Mouse (Mus musculus): ENCODE results near the gene Plcg2. TPM values are rescaled to one million over a fixed set of nuclear protein-coding genes. Genes with fewer than 3 reads are reported as not detected.

Gene Plcg2
- polyA plus RNA-seq, 1 experiment = 3.2 TPM

DNA sequence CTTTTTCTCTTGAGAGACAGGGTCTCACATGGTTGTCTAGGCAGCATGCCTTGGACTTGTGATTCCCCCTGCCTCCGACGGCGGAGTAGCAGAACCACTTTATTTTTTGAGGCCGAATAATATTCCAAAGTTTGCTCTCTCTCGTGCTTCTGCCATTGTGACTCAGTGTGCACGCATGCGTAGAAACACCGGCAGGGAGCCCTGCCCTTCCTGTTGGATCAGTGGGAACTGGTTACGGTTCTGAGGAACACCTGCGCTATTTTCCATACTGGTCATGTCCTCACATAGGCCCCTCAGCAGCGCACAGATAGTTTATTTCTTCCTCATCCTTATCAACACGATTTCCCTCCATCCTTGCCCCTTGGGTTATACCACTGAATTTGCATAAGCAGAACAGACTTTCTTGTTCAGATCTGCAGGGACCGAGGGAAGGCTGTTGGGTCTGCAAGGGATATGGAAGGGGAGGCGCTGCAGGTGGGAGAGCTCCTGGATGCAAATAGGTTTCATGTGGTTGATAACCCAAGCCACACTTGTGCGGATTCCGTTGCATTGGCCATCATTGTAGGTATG lies 64.4 kb downstream of the Plcg2 start:
- Histone ChIP-seq H3K27ac (ENCODE audit: insufficient read depth, low read length) (no peak overlapping the region), H3K4me1 (ENCODE audit: control insufficient read depth, insufficient read depth, low read length) (no peaks in the 10 kb centered on the region), H3K4me3 (ENCODE audit: insufficient read depth, low read length) (no peak overlapping the region)
- no peak for TF ChIP-seq POLR2A (IDR thresholded peaks at IDR 0.05; ENCODE audit: low read depth, low read length)
- TF ChIP-seq CTCF (IDR thresholded peaks at IDR 0.05; ENCODE audit: borderline replicate concordance, insufficient read depth, low read length) = no peak

DNA sequence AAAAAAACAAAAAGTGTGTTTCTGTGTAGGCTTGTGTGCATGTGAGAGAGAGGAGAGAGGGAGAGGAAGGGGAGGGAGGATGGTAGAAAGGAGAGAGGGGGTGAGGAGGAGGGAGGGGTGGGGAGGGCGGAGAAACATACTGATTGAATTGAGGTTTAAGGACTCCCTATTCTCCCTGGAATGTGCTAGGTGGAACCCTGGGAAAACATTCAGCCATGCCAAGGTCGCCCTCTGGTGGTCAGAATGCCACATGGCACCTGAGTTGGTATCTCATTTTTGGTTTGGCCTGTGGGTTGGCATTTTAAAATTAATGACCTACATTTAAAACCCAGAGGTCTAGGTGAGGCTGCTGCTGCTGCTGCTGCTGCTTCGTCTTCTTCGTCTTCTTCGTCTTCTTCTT lies 71.3 kb downstream of the Plcg2 start:
- Histone ChIP-seq H3K4me3 (ENCODE audit: insufficient read depth, low read length) (no peak overlapping the region), H3K27ac (ENCODE audit: insufficient read depth, low read length) (no peak overlapping the region), H3K4me1 (ENCODE audit: control insufficient read depth, insufficient read depth, low read length) (no peaks in the 10 kb centered on the region)
- TF ChIP-seq POLR2A (IDR thresholded peaks at IDR 0.05; ENCODE audit: low read depth, low read length) (no peak), CTCF (IDR thresholded peaks at IDR 0.05; ENCODE audit: borderline replicate concordance, insufficient read depth, low read length) (peak; percentile 87; the same call in 1 of the 2 replicates)

DNA sequence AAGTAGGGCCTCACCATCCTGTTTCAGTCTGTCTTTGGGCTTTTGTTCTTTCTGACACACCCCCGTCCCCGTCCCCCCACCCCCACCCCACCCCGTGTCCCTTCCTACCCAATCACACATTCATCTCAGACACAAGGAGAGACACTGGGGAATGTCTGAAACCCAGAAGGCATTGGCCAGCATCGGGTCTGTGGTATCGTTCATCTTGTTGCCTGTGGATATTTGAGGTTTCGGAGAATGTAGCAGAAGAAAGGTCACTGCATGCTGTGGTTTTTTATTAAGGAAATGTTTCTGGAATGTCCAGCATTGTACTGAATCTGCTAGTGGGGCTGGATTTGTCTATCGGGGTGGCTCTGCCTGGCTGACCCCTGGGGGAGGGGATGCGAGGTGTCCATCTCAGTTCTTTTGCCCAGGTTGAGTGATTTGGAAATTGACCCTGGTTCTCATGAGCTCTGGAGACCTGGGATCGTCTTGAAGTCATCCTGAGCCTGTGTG lies 78.2 kb downstream of the Plcg2 start:
- no peak overlapping the region for H3K4me3 ChIP-seq (ENCODE audit: insufficient read depth, low read length)
- no peaks in the 10 kb centered on the region; the same call in 1 of the 2 replicates for H3K4me1 ChIP-seq (ENCODE audit: control insufficient read depth, insufficient read depth, low read length)
- no peak overlapping the region for H3K27ac ChIP-seq (ENCODE audit: insufficient read depth, low read length)
- TF ChIP-seq POLR2A (IDR thresholded peaks at IDR 0.05; ENCODE audit: low read depth, low read length) (no peak), CTCF (IDR thresholded peaks at IDR 0.05; ENCODE audit: borderline replicate concordance, insufficient read depth, low read length) (no peak)

DNA sequence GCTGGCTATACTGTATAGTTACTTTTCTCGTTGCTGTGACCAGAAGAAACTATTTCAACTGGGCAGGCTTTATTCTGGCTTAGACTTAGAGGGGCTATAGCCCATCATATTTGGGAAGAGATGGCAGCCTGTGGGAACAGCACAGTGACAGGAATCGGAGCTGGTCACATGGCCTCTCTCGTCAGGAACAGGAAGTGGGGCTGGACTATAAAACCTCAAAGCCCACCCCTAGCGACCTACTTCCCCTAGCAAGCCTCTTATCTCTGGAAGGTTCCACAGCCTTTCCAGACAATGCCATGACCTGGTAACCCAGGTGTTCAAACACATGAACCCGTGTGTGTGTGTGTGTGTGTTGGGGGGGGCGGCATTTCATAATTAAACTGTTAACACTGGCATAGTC lies 79.0 kb downstream of the Plcg2 start:
- no peak for TF ChIP-seq POLR2A (IDR thresholded peaks at IDR 0.05; ENCODE audit: low read depth, low read length)
- no peak for TF ChIP-seq CTCF (IDR thresholded peaks at IDR 0.05; ENCODE audit: borderline replicate concordance, insufficient read depth, low read length)
- Histone ChIP-seq H3K4me1 (ENCODE audit: control insufficient read depth, insufficient read depth, low read length) (no peaks in the 10 kb centered on the region; the same call in 1 of the 2 replicates), H3K4me3 (ENCODE audit: insufficient read depth, low read length) (no peak overlapping the region), H3K27ac (ENCODE audit: insufficient read depth, low read length) (no peak overlapping the region)

DNA sequence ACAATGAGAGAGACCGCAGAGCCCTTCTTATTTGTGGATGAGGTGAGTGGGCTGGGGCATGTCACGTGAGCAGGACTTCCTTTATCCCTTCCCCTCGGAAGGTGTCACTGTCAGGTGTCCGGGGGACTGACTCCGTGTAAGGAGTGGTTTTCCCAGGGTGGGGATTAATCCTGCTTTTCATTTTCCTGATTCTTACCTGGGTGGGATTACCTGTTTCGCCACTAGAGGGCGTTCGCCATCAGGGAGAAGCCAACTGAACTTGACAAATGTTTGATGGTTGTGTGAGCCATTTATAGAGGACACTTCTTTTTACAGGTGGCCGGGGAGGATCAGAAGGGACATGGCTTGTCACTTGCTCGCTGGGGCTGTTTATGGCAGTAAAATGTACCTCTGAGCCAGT lies 79.8 kb downstream of the Plcg2 start:
- no peak overlapping the region for H3K4me3 ChIP-seq (ENCODE audit: insufficient read depth, low read length)
- TF ChIP-seq POLR2A (IDR thresholded peaks at IDR 0.05; ENCODE audit: low read depth, low read length) = no peak
- TF ChIP-seq CTCF (IDR thresholded peaks at IDR 0.05; ENCODE audit: borderline replicate concordance, insufficient read depth, low read length) = no peak

DNA sequence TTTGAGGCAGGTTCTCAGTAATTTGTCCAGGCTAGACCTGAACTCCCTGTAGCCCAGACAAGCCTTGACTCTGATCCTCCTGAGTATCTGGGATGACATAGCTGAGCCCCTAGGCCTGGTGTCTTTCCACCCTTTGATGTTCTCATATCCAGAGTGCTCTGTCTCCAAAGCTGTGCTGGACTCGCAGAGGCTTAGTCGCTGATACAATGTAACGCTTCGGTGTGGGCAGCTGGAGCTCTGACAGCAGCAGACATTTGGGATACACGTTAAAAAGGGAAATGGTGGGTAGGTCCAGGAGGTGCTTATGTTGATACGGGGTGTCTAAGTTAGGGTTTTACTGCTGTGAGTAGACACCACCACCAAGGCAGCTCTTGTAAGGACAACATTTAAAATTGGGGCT lies 80.8 kb downstream of the Plcg2 start:
- Histone ChIP-seq H3K4me1 (ENCODE audit: control insufficient read depth, insufficient read depth, low read length) (no peaks in the 10 kb centered on the region; the same call in 1 of the 2 replicates), H3K4me3 (ENCODE audit: insufficient read depth, low read length) (no peak overlapping the region), H3K27ac (ENCODE audit: insufficient read depth, low read length) (no peak overlapping the region)
- no peak for TF ChIP-seq POLR2A (IDR thresholded peaks at IDR 0.05; ENCODE audit: low read depth, low read length)
- TF ChIP-seq CTCF (IDR thresholded peaks at IDR 0.05; ENCODE audit: borderline replicate concordance, insufficient read depth, low read length) = no peak

More for the DNA sequence above, 79.8 kb downstream of the Plcg2 start:
- Histone ChIP-seq H3K27ac (ENCODE audit: insufficient read depth, low read length) (no peak overlapping the region), H3K4me1 (ENCODE audit: control insufficient read depth, insufficient read depth, low read length) (no peaks in the 10 kb centered on the region; the same call in 1 of the 2 replicates)

DNA sequence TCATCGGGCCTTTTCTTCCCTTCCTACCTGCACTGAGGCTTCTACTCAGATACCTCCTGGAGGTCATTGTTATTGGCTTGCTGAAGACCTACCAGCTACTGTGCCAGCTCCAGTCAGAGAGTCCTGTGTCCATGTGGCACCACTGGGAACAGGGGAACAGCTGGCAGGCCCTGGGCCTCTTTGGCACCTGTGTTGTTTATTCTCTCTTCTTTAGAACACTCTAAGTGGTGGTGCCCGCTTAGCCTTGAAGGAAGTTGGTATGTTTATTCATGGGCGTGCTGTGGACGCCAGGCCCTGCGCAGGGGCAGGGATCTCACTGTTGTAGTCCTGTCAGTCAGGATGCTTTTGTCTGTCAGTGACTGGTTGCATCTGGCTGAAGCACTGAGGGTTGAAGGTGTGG lies 95.8 kb downstream of the Plcg2 start:
- Histone ChIP-seq H3K27ac (ENCODE audit: insufficient read depth, low read length) (no peak overlapping the region), H3K4me1 (ENCODE audit: control insufficient read depth, insufficient read depth, low read length) (no peaks in the 10 kb centered on the region), H3K4me3 (ENCODE audit: insufficient read depth, low read length) (no peak overlapping the region)
- TF ChIP-seq POLR2A (IDR thresholded peaks at IDR 0.05; ENCODE audit: low read depth, low read length) = no peak
- TF ChIP-seq CTCF (IDR thresholded peaks at IDR 0.05; ENCODE audit: borderline replicate concordance, insufficient read depth, low read length) = no peak

DNA sequence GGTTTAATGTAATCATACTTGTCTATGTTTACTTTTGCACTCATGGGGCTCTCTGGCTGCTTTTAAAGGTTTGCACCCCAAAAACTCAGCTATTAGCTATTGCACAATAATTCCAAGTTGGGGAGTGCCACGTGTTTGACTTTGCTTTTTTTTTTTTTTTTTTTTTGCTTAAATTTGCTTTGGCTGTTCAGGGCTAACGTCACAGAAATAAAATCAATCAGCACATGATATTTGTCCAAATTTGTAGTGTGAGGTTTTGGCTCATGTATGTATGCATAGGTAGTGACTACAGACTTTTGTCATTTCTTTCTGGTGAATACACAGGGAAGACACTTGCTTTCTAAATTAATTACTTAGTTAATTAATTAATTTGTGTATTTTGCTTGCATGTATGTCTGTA lies 96.9 kb downstream of the Plcg2 start:
- Histone ChIP-seq H3K27ac (ENCODE audit: insufficient read depth, low read length) (no peak overlapping the region), H3K4me1 (ENCODE audit: control insufficient read depth, insufficient read depth, low read length) (no peaks in the 10 kb centered on the region), H3K4me3 (ENCODE audit: insufficient read depth, low read length) (no peak overlapping the region)
- no peak for TF ChIP-seq CTCF (IDR thresholded peaks at IDR 0.05; ENCODE audit: borderline replicate concordance, insufficient read depth, low read length)
- no peak for TF ChIP-seq POLR2A (IDR thresholded peaks at IDR 0.05; ENCODE audit: low read depth, low read length)

DNA sequence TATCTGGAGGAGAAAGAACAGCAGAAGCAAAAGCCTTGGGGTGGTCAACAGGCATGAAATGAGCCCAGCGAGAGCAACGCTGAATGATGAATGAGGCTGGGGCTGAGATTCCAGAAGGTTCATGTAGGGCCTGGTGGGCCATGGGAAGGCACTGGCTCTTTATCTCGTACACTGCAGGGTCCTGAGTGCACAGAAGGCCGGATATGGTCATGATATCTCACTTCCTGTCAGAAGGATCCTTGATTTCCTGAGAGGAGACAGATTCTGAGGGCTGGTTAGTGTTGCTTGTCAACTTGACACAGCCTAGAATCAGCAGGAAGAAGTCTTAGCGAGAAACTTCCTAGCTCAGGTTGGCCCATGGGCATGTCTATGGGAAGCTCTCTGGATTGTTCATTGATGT lies 98.7 kb downstream of the Plcg2 start:
- H3K4me1 ChIP-seq (ENCODE audit: control insufficient read depth, insufficient read depth, low read length) = no peaks in the 10 kb centered on the region
- H3K4me3 ChIP-seq (ENCODE audit: insufficient read depth, low read length) = no peak overlapping the region
- H3K27ac ChIP-seq (ENCODE audit: insufficient read depth, low read length) = no peak overlapping the region
- TF ChIP-seq POLR2A (IDR thresholded peaks at IDR 0.05; ENCODE audit: low read depth, low read length) (no peak), CTCF (IDR thresholded peaks at IDR 0.05; ENCODE audit: borderline replicate concordance, insufficient read depth, low read length) (no peak)

DNA sequence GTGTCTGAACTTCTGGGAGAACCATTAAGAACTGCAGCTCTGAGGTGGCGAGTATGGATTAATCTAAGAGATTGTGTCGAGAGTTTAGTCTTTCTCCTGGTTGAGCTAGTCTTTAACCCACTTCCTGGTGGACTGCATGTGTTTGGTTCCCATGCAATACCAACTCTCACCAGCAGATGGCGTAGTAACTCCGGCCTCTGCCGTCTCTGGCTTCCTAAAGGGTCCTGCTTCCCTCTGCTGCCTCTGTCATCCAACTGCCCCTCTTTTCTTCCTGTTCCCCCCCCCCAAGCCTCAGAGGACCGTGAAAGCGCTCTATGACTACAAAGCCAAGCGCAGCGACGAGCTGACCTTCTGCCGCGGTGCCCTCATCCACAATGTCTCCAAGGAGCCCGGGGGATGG lies 102.7 kb downstream of the Plcg2 start:
- TF ChIP-seq POLR2A (IDR thresholded peaks at IDR 0.05; ENCODE audit: low read depth, low read length) = no peak
- TF ChIP-seq CTCF (IDR thresholded peaks at IDR 0.05; ENCODE audit: borderline replicate concordance, insufficient read depth, low read length) = 0 out of 2 replicates have a peak, but pooled peaks have one; percentile 9
- Histone ChIP-seq H3K4me3 (ENCODE audit: insufficient read depth, low read length) (no peak overlapping the region), H3K4me1 (ENCODE audit: control insufficient read depth, insufficient read depth, low read length) (no peaks in the 10 kb centered on the region), H3K27ac (ENCODE audit: insufficient read depth, low read length) (no peak overlapping the region)
